Mouse (Mus musculus) T-cell, adult 2 months (primary cell): Measurements from ENCODE around the gene Rreb1.

Experiments
- DNase-seq: peaks from one replicate; pipeline ENCODE4 v3.0.0; 2022; ENCODE audit warnings: low spot score

Gene Rreb1

DNA sequence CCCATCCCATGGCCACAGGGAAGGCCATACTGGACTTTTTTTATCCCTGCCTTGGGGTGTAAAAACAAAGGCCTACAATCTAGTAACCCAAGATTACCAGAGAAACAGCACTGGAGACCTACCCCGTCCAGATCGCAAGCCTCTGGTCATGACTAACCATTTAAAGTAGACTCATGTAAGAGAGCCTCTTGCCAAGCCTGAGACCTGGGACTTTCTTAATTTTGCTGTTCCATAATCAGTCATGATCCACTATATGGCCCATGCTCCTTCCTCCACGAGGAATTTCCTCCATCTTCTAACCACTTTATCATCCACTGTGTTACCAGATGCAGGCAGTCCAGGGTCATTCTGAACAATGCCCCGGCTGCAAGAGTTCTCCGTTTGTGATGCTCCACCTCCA, 98.2 kb downstream of the Rreb1 start:
- no peak for DNase-seq

DNA sequence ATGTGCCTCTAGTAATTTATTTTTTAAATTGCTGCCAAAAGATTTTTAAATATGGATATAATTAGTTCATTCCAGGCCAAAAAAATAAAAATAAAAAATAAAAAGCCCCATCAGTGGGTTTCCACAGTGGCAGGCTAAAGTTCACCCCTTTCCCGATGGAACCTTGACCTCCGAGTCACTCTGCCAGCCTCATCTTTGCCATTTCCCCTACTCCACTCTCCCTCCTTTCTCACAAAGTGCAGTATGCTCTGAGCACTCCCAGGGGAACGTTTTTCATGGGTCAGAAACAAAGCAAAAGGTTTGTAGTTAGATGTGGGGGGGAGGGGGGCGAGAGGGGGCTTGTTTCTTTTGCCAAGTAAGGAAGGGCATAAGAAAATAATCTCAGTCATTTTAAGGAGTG, 98.6 kb downstream of the Rreb1 start:
- no peak for DNase-seq

DNA sequence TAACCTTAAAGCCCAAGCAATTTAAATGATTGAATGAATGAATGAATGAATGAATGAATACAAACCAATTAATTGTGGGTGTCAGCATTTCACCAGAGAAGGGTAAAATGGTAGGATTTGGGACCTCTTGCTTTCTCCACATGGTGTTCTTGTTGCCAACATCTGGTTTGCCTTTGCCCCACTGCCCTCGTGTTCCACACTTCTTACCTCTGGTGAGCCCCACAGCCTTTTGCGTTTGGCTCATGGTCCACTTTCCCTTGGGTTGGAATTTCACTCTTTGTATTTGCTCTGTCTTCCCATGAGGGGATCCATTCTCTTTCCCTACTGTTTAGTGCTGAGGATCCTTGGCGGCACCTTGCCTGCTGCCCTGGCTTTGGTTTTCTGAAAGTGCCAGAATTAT, 99.0 kb downstream of the Rreb1 start:
- DNase-seq: no peak

DNA sequence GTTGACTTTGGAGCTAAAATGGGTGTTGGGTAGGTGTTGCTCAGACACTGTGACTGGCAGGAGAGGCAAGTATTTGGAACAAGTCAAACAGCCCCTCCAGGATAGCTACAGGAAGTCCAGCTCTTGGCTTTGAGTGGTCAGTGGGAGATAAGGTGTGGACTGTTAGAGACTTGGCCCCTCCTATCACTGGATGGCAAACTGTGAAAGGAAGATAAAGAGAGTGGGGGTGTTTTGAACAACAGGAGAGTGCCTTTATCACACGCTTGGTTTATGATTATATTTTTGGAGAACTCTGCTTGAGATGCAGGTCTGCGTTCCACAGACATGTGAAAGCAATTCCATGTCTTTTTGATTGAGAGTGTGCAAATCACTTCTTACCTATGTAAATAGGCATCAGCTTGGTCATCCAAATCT, 100.7 kb downstream of the Rreb1 start:
- no peak for DNase-seq

DNA sequence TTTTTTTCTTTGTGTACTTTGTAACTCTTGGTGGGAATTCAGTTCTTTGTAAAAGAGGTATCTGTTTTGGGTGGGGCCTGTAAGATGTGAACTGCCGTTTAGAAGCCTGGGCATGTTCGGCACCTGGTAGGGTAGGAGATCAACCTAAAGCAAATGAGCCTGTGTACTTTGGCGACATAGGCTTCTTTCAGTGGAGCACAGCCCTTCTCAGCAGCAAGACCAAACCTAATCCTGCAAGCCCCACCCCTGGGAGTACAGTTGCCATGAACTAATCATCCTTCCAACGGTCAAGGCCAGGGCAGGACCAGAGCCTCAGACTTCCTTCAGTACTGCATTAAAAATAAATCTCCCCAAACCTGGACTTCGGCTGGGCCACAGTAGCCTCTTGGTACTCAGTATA, 101.4 kb downstream of the Rreb1 start:
- DNase-seq: no peak

DNA sequence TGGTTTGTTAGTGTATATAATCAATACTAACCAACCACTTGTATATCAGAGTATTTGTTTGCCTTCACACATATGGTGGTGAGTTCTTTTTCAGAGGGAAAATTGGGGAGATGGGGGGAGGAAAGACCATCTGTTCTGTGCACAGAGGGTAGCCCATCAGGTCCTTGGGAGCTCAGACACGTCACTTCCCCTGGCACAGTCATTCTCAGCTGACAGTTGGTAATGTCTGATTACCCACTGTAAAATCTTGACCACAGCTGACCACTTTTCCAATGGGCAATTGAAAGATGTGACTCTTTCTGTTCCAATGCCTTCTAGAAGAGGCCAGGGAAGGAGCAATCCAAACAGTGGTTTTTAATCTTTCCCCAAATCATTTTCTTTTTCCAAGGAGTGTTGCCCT, 101.8 kb downstream of the Rreb1 start:
- no peak for DNase-seq

DNA sequence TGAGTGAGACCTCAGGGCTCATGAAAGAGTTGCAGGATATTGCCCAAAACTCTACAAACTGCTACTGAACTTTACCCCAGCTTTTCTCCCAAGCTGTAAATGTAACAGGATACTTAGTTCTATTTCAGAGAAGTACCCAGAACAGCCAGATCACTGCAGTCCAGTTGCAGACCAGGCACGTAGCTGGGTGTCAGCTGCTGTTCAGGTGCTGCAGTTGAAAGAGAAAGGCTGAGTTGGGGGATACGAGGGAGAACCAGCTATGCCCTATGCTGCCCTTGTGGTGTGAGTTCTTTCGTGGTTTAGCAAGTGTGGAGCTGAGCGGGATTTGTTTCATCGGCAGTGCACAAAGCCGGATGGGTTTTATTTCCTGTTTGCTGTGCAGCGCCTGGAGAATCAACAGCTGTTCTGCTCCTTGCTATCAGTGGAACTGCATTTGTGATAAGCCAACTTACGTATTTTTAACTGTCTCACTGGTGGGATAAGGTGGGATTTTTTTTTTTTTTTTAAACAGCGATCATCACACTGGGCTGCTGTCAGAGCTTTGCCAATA, 102.5 kb downstream of the Rreb1 start:
- DNase-seq: peak; percentile 61

DNA sequence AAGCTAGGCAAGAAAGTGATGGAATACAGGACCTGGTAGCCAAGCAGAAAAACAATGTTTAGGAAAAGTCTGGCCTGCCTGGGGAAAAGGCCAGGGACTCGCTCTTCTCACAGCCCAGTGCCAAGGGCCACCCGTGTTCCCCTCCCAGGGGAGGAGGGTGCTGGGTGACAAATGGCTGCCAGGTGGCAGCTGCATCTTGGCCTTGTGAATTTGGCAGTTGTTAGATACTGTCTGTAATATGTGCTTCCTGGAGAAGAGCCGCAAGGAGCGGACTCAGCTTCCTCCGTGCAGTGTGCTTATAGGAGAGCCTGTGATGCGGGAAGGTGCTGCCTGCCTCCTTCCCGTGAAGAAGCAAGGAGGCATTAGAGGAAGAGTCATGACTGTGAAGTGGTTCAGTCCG, 104.3 kb downstream of the Rreb1 start:
- no peak for DNase-seq

DNA sequence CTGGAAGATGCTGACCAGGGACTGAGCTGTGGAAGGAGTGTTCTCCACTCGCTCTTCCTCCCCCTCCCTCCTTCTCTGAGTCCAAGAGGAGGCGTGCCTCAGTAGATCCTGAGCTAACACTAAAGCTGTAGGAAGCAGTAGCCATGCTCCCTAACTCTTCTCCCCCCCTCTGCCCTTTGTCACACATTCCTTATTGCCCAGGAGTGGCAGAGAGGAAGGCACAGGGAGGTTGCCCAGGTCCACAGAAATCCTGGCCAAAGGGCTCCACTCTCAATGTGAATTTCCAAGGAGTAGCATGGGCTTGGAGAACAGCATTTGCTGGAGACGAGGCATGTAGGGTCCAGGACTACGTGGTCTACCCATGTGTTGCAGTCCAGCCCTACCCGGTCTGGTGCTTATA, 104.8 kb downstream of the Rreb1 start:
- no peak for DNase-seq

DNA sequence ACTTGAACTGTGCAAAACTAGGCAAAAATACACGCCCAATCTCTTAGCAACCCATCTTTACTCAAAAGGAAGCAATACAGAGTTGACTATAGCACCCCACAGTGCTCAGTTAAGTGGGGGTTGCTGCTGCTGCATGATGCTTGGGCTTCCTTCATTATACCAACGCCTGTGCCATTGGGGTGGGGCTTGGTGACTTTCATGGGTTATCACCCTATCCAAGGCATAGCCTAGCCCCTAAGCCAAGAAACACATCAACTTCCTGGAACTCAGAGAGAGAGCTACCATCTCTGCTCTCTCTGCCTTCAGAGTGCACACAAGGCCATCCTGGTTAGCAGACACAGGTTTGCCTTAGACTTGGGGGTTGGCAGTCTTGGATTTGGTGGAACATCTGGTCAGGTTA, 107.2 kb downstream of the Rreb1 start:
- no peak for DNase-seq

DNA sequence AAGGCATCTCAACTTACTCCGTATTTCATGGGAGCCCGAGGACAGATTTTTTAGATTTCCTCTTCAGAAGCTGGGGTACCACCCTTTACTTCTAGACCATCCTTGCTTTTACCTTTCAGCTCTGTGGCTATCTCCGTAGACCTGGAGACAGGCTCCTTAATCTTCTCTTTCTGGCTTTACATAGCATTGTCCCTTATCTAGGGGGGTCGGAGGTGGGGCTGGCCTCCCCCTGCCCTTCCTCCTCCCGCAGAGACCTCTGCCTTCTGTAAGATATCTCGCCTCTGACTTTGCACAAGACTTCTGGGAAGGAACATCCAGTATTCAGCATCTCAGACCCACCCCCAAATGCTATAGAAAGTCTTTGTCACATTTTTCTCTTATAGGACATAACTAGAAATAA, 107.8 kb downstream of the Rreb1 start:
- DNase-seq: no peak

DNA sequence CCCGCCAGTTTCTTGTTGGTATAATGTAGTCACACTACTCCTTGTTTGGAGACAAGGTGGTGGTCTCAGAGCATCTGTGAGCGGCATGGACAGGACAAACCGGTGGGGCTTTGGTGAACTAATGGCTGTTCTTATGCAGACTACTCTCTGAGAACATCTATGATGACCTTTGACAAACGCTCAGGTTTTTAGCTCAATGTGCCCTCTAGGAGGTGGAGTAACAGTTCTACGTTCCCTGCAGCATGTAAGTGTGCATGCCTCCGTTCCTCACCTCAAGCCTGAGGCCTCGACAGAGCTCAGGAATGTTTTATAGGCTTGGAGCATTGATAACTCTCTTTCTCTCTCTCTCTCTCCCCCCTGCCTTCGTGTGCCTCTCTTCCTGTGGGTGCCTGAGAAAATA, 116.6 kb downstream of the Rreb1 start:
- no peak for DNase-seq

DNA sequence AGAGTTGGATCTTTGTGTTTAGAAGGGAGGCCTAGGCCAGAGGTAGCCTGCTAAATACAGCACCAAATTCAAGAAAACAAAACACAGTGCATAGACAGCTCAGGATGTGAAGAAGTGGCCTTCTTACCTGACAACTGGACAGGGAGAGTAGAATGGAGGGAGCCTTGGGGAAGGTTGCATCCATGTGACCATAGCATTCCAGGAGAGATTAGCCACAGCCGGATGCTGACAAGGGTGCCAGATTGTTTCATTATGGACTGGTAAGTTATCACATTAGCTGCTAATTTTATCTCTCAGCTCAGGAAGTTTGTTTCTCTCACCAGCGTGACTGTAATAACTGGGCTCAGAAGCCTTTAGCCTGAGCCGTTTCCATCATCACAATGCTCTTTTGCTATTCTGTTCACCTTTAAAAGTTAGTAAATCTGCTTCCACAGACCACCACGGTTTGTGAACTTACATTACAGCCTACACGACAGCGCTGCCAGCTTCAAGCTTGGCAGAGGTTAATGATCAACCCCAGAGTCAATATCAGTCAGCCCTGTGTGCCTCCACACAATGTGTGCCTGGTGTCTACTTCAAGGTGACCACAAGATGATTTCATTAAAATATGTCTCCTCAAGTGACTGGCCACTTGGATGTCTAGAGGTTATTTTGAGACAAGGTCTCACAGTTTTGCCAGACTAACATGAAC, 117.5 kb downstream of the Rreb1 start:
- no peak for DNase-seq

DNA sequence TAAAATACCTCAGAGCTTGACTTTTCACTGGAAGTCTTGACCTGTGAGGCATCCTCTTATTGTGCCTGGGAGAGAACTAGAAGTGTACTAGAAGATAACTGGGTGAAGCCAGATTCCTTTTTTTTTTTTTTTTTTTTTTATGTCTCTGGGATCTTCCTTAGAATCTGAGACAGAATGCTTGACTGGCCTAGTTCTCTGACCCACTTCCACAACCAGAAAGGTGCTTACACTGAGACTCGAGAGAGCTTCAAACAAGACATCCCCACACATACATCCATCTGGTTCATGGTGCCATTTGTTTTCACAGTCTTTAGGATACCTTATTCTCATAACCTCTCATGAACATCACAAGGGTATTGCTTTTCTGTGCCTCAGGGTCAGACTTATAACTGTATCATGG, 118.2 kb downstream of the Rreb1 start:
- DNase-seq: no peak

DNA sequence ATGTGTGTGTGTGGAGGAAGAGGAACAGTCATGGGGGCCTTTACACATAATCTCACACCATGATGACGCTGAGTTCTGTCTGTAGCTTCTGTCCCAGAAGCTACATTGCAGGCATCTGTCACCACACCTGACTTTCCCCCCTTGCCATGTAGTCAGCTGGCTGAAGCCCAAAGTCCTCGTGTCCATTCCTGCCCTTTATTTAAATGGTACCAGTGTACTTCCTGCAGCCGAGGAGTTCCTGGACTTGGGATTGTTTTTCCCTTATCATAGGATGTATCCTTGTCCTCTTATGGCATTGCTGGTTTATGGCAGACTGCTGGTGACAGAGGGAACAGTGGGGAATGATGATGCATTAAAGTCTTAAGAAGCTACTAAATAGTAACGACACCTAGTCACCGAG, 120.6 kb downstream of the Rreb1 start:
- DNase-seq: no peak

DNA sequence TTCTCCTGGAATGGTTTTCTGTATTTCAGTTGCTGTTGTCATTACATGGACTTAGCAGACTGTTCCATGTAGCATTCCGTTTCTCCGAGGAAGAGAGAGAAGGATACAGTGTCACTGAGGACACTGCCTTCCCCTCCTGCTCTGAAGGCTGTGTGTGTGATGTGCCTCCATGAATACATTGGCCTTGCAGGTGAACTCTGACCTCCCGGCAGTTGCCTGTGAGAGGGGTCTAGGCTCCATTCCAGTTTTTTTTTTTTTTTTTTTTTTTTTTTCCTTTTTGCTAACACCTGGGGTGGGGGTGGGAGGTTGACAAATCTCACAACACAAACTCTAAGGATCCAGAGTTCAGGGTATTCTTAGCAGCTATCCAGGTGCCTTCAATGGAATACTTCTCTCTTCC, 124.8 kb downstream of the Rreb1 start:
- no peak for DNase-seq

DNA sequence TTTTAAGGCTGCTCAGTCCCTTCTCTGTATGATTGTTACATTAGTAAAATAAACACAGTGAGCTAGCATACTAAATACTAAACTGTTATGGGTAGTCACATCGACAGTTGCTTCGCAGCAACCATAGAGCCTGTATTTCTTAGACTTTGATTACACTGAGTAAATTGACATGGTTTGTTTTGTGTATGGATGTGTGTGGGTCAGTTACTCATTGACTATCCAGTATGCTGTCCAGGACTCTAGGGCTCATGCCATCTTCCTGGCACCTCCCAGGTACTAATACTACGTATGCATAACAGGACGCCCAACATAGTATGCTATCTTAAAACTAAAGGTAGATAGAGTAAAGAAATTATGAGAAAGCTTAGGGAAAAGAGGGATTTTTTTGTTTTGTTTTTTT, 125.3 kb downstream of the Rreb1 start:
- DNase-seq: no peak

DNA sequence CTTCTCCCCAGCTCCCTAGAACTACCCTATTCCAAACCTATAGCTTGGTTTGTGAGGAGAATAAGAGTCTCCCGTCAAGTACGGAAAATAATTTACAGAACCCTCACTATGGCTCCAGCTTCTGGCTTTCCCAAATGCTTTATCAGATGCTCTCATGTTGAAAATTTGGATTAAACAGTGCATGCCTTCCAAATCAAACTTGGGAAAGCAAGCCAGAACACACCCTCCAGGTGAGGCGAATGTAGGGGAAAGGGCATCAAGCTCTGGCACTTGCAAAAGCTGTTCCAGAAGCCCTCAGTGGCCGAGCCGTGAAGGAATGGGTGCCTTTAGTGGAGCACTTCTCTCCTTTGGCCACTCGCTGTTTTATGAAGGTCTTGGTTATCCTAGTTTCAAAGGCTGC, 126.2 kb downstream of the Rreb1 start:
- no peak for DNase-seq

DNA sequence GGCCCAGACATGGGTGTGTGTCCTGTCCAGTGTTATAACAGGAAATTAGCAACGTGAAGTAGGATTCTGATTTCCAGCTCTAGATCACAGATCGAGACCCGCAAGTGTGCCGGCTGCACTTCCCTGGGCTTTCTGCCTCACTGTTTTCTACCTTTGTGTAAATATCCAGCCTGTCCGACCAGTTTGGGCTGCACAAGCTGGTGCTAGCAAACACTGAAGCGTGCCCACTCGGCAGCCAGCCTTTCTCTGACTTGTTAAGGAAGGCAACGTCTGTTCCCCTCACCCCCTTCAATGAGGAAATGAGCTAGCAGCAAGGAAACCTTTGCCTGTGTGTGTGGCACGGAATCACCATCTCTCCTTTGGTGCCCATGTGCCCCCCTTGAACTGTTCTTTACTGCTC, 129.9 kb downstream of the Rreb1 start:
- no peak for DNase-seq

DNA sequence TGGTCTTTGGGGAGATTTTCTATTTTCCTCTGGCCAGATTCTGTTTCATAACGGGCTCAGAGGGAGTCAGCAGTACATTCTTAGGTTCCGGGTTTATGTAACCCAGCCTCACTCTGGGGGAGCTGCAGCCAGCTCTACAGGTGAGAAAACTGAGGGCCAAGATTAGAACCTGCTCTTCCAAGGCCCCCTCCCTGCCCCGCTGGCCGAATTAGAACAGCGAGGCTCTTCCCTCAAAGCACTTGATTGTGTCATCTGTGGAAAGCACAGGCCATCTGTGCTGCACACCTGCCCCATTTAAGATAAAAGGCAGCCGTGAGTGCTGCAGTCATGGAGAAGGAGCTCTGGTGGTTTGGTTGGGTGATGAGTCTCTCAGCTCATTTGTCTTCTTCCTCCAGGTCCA, 130.3 kb downstream of the Rreb1 start:
- DNase-seq: no peak

DNA sequence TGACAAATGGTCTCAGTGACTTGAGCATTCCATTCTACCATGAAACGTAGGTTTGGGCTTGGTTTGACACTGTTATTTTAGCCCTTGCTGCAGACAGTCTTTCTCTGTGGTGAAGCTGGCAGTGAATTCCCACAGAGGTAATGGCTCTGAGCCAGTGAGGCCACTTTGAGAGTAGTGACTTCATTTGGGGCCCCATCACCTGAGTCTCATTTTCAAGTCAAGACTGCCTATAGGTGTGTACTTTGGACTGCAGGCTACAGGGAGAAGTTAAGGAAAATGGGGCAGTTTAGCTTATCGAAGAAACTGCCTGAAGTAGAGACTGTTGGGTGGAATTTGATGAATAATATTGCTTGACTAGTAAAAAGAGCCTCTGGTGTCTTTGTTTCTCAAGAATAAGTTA, 131.0 kb downstream of the Rreb1 start:
- DNase-seq: no peak

DNA sequence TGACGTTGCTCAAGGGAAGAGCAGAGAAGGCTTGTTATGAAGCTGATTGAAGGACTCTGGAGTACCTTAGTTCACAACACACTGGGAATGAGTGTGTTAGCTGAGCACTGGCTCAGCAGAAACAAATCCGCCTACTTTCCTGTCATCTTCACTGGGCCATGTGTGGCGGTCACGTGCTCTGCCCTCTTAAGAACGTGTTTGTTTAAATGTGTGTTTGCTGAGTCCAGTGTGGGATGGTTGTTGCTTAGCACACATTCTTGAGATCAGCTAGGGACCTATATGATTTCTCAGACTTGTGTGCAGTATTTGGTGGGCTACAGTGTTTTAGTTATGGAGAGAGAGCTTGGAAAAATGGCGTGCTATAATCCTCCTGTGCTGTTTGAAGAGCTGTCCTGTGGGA, 133.8 kb downstream of the Rreb1 start:
- no peak for DNase-seq

DNA sequence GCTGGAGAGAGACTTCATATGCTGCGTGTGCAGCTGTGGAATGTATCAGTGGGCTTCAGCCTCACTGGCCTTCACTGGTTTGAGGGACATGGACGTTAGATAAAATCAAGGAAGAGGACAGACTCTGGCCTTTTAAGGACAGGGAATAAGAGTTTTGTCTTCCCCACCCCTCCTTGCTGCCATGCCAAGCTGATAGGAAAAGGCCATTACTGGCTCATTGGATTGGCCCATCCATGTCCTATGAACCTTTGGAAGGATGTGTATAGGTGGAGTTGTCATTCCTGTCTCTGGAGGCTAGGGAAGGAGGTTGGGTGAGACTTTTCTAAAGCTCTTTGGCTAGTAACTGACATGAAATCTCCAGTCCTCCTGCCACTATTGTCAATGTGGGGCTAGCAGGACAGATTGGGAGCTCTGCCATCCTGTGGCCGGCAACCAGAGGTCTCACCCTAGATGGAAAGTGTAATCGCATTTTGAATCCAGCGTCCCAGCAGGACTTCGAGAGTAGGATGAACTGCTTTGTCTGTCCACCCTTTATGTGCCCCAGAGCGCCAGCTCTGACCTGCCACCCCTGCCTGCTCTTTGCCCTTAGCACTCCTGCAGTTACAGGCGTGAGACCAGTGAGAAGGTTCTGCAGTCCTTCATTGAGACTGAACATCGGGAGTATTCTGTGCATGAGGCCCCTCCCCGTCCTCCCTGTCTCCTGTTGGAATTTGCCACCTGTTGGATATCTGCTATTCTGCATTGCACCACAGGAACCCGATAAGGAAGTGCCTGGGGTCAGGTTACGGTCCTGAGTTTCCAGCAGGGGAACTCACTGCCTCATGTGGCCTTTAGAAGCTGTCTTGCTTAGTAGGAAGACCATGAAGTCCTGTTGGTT, 134.6 kb downstream of the Rreb1 start:
- DNase-seq: no peak

DNA sequence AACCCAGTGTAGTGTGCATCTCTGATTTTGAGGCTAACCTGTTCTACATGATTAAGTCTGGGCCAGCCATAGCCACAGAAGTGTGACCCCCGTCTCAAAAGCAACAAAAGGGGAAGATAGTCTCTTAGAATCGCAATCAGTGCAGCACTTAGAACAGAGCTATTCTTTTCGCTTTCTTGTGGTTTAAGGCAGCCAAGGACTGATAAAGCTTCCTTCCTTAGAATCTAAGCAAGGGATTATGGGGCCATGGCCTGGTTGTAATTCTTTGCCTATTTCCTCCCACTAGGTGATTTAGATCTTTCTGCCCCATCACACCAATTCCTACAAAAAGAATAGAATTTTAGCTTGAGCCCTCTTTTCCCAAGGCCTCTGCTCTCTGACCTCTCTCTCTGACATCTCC, 135.8 kb downstream of the Rreb1 start:
- no peak for DNase-seq
